Mouse (Mus musculus) E14TG2a.4 (cell line): ENCODE data around the gene Hes7.

Experiments used
- CTCF ChIP-seq: conservative IDR thresholded peaks from 2 replicates; pipeline ENCODE4 v1.5.1; 2014; ENCODE audit warnings: low read length
- NANOG ChIP-seq: IDR thresholded peaks from 2 replicates; pipeline ENCODE4 v1.6.1; 2014; ENCODE audit warnings: borderline replicate concordance, low read length, mixed read lengths
- POU5F1 ChIP-seq: IDR thresholded peaks from 2 replicates; pipeline ENCODE4 v1.6.1; 2014; ENCODE audit warnings: low read length, borderline replicate concordance

GRCm38 (mm10) chr11:69109032-69109900, 10.9 kb upstream of the Hes7 start:
- no peak for TF ChIP-seq CTCF
- TF ChIP-seq POU5F1 = no peak
- no peak for TF ChIP-seq NANOG
